Mouse (Mus musculus): ENCODE results near the gene Rer1.
A peak's percentile ranks its signal among the peaks of the same experiment; 100 is the strongest.

Rer1 gene

DNA sequence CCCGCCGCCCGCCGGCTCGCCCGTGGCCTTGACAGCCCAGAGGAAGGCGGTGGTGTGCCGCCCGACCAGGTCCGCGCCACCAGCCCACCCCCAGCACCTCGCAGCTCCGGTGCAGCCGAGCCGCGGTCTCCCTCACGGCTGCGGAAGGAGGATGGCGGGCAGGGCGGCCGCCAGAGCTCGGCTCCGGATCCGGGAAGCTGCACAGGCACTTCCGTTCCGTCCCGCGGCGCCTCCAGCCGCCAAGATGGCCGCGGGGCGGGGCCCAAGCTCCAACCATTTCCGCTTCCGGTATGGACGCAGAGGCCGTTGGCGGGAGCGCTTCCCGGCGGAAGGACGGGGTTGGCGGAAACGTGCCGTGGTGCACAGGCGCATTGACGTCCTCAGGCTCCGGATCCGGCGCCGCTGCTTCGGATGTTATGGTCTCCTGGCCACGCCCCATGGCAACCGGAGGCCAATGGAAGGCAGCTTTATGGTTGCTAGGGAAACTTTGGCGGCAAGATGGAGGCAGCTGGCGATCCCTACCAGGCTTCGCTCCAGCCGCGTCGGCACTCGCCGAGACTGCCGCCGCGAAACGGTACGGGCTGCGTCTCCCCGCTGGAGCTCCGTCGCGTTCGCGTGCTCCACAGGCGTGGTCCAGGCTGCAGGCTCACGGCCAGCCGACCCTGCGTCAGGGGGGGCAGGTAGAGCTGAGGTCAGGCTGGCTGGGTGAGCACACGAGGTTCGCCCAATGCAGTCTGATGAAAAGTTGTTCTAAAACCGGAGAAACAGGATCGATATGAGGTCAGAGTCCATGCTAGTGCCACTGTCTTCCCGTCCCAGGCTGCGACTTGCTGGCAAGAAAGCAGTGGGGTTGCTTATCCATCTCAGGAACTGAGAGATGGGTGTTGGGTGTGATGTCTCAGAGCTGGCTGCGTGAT is at the start of gene Rer1, which contains the start of gene Morn1:
Gene Rer1, minus strand, starts transcription at position 275 of the 917 bp plus-strand sequence.
Gene Morn1, plus strand, starts transcription at position 470 of the 917 bp plus-strand sequence.
- peak; percentile 99 for DNase-seq (ENCODE audit: low spot score)

DNA sequence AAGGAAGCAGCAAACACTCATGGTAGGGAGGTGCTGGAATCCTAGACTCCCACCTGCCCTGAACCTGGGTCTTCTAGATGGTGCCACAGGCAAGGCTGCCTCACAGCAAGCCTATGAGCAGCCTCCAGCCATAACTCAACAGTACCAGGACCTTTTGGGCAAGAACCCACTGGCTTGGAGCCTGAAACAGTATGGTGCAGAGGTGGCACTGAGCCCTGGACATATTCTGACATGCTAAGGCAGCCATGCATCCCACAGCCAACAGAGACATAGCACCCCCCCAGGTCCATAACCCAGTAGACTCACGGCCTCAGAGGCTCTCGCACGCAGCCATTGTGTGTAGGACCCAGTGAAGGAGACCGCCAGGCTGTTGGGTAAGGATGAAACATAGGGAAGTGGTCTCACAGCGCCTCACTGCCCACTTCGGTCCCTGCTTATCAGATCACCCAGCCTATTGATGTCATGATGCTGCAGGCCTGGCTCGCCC is 48.5 kb upstream of the Rer1 start:
- DNase-seq (ENCODE audit: low spot score) = no peak

GRCm38 (mm10) chr4:155133658-155134417 is 47.7 kb upstream of the Rer1 start:
- DNase-seq (ENCODE audit: low spot score) = peak; percentile 67

DNA sequence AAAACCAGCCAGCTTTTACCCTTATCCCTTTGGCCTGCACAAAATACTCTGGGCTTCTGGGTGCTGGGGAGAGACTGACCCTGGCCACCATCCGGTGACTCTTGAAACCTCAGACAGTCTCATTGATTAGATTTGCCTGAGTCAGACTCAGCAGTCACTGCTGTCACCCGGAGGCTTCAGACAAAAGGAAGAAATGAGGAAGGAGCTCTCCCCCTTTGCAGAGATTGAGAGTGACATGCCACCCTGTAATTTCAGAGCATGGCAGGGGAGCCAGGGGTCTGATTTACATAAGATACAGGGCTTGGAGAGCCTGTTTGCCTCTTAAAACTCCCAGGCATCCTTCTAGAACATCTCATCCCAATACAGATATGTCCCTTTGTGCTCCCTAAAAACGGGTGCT is 47.0 kb upstream of the Rer1 start:
- DNase-seq (ENCODE audit: low spot score) = no peak

- no peak for DNase-seq (ENCODE audit: low spot score)
Measured at GRCm38 (mm10) chr4:155130616-155131015, 44.4 kb upstream of the Rer1 start.

DNA sequence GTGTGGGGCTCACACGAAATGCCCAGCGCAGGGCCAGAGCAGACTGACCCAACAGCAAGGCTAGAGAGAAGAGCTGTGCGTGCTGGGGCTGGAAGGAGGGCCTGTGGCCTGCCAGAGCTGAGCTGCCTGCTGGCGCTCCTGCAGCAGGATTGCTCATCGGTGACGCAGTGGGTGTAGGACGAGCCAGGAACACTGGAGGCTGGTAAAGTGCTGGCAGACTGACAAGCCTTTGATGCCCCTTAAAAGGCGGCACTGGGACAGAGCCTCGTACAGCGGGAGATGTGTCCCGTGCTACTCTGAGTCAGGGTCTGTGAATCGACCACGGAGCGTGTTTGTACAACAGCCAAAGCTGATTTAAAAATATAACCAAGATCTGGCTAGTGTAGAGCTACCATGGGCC is 43.8 kb upstream of the Rer1 start:
- no peak for DNase-seq (ENCODE audit: low spot score)

- no peak for DNase-seq (ENCODE audit: low spot score)
Measured at GRCm38 (mm10) chr4:155129132-155129917, 43.1 kb upstream of the Rer1 start.

DNA sequence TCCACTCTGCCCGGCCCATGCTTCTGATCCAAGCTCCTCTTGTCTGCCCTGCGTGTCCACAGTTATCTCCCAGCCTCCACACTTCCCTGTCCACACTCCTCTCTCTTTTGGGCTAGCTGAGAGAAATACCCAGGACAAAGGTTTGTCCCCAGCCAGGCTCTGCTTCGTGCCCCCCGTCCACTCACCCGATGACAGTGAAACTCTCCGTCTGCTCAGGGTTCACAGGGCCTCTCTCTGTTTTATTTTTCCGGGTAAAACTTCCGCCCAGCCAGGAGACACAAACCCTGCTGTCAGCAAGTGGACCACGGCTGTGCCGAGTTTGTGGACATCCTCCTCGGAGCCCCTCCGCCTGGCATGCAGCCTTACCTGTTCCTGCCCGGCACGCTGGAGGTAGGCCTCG is 42.2 kb upstream of the Rer1 start:
- DNase-seq (ENCODE audit: low spot score) = no peak

- DNase-seq (ENCODE audit: low spot score) = no peak
Measured at GRCm38 (mm10) chr4:155126602-155127372, 40.6 kb upstream of the Rer1 start.

DNA sequence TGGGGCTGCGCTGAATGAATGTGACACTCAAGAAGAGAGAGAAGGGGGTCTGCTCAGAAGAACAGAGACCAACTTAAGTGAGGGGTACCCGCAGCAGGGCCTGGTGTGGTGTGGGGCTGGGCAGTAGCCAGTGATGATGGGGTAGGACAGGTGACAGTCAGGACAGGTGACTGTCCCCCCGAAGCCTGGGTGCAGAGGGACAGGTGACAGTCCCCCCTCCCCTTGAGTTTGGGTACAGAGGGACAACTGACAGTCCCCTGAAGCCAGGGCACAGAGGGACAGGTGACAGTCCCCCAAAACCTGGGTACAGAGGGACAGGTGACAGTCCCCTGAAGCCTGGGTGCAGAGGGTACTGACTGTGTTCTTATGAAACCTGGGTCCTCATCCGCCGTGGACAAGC is 40.0 kb upstream of the Rer1 start:
- DNase-seq (ENCODE audit: low spot score) = no peak

DNA sequence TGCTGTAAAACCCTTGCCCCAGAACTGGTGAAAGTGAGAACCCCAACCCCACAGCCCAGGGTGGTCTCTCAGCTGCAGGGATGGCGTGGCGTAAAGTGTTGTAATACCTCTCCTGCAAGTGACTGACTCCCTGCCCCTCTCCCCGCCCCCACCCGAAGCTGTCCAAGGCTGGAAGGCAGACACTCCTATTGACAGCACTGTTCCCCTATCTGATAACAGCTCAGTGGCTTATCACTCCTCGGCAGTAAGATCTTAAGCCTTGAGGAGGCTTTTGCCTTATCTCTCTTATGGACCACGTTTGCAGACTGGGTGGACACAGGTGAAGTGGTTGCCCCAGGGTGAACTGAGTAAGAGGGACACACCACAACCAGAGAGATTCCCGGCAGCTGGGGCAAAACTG is 39.1 kb upstream of the Rer1 start:
- peak; percentile 78 for DNase-seq (ENCODE audit: low spot score)

- no peak for DNase-seq (ENCODE audit: low spot score)
Measured at GRCm38 (mm10) chr4:155123868-155124534, 37.8 kb upstream of the Rer1 start.

DNA sequence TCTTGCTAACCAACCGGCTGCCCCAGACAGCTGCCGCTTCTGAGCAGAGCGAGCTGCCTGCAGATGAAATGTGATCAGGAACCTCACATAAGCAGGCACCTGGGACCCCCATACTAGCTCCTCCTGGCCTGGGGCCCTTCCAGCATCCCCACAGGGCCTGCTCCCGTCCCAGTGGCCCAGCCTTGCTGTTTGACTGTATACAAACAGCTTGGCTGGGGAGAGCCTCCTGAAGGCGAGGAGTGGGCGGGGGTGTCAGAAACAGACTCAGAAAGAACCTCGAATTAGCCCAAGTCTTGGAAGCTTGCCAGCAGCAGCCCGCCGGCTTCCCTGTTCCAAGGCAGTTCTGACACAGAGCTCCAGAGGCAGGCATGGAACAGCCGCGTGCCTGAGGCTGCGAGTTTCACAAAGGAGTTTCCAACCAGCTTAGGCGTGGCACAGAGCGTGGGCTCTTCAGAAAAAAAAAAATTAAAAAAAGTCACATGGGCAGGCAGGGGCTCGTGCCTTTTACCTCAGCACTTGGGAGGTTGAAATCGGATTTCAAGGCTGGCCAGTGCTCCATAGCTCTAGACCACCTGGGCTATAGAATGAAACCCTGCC is 36.4 kb upstream of the Rer1 start:
- DNase-seq (ENCODE audit: low spot score) = peak; percentile 66

DNA sequence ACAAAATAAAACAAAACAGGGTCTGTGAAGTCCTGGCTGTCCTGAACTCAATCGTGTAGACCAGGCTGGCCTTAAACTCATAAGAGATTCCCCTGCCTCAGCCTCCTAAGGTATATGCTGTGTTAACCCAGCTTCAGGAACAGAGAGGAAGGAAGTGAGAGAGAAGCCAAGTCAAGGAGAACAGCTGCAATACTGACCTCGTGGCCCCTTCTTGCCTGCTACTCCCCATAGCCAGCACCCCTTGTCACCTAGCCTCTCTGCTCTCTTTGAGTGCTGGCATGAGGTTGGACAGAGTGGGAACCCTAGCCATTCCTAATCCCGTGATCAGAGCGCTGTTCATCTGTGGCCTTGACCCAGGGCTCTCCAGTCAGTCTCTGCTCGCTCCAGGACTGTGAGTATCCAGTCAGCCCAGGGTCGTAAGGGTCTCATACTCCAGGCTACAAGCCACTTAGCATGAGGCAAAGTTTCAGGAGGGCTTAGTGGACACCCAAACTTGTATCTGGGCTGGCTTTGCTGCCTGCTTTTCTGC is 35.8 kb upstream of the Rer1 start:
- no peak for DNase-seq (ENCODE audit: low spot score)

- peak; percentile 55 for DNase-seq (ENCODE audit: low spot score)
Measured at GRCm38 (mm10) chr4:155121222-155121621, 35.0 kb upstream of the Rer1 start.

DNA sequence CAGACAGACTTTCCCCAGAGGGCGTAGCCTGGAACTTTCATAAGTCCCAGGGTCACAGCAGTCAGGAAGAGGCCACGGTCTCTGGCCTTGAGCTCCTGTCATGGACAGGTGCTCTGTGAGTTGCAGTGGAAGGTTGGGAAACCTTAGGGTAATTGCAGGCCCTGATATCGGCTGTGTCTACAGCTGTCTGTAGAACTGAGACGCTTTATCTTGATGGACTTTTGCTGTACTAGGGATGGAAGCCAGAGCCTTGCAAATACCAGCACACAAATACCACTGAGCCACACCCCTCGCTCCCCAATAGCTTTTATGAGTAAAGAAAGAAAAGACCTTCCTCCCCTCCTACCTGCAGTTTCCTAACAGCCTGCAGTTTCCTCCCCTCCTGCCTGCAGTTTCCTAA is 34.4 kb upstream of the Rer1 start:
- DNase-seq (ENCODE audit: low spot score) = peak; percentile 84

- no peak for DNase-seq (ENCODE audit: low spot score)
Measured at GRCm38 (mm10) chr4:155120038-155120437, 33.9 kb upstream of the Rer1 start.

DNA sequence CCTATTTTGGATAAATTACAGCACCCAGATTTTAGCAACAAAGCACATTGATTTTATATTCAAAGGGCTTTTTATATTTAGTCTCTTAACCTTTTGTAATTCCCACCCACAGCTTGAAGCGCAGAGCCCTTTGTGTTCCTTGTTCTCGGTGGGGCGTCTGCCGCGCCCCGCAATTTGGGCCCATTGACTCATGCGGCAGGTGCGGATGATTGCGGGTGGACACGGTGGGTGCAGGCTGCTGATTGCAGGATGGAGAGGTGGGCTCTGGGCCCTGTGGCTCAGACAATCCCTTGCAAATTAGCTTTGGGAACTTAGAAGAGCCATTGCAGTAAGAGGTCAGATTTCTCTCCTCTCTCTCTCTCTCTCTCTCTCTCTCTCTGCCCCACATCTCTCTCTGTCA is 32.1 kb upstream of the Rer1 start:
- DNase-seq (ENCODE audit: low spot score) = no peak

DNA sequence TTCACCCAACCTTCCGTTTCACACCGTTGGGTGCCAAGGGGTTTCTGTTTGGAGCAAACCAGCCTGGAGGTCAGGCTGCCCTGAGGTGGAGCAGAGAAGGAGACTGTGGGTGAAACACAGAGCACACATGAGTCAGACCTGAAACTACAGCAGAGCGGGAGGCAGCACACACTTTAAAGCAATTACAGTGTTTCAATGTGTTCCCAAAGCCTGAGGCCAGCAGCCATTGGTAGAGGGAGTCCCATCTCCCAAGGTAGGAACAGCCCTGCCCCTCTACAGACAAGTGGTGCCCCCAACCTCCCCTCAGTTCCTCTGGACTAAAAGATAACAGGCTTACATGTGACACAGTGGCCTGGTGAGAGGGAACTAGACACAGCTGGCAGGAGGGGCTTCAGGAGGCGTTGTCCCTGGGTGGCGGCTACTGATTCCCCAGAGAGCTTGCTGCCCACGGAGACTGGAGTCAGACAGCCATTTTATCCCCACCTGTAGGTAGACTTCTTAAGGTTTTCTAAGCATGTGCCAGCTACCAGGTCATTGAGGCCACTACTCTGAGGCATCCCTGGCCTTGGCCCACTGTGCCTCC is 31.3 kb upstream of the Rer1 start:
- DNase-seq (ENCODE audit: low spot score) = no peak

- no peak for DNase-seq (ENCODE audit: low spot score)
Measured at GRCm38 (mm10) chr4:155116607-155117006, 30.4 kb upstream of the Rer1 start.
